Mouse (Mus musculus) liver, embryonic 11.5 days (tissue): Measurements from ENCODE around the gene Sh2d5. TPM values are rescaled to one million over a fixed set of nuclear protein-coding genes. Genes with fewer than 3 reads are reported as not detected.
A peak's percentile ranks its signal among the peaks of the same experiment; 100 is the strongest.

ENCODE experiments used
- ATAC-seq: fragments of 200-750 bp; cut with Nextera tagmentation; replicated peaks from 2 replicates; pipeline ENCODE4 v1.8.0; 2017; ENCODE audit warnings: moderate number of reproducible peaks, mild to moderate bottlenecking, moderate TSS enrichment, moderate library complexity; ENCODE audit not compliant: low FRiP score
- DNase-seq: peaks from one replicate; pipeline ENCODE4 v3.0.0-alpha.2; 2017; ENCODE audit warnings: low spot score
- H3K27ac ChIP-seq: fragments of 300-500 bp; sonication (generic); 2 replicates; pipeline ENCODE4 v1.5.1; 2014; ENCODE audit warnings: mild to moderate bottlenecking, low read depth, low read length, control low read depth
- H3K27me3 ChIP-seq: fragments of 300-500 bp; sonication (generic); replicated peaks from 2 replicates; pipeline ENCODE4 v1.6.1; 2014; ENCODE audit warnings: low read length, mixed read lengths; ENCODE audit not compliant: control insufficient read depth, insufficient read depth
- H3K36me3 ChIP-seq: fragments of 300-500 bp; sonication (generic); 2 replicates; pipeline ENCODE4 v1.6.1; 2014; ENCODE audit warnings: mild to moderate bottlenecking, low read length, moderate library complexity, mixed read lengths; ENCODE audit not compliant: control insufficient read depth, insufficient read depth
- H3K4me1 ChIP-seq: fragments of 300-500 bp; sonication (generic); replicated peaks from 2 replicates; pipeline ENCODE4 v1.6.1; 2014; ENCODE audit warnings: low read length, mixed read lengths; ENCODE audit not compliant: control insufficient read depth, insufficient read depth
- H3K4me2 ChIP-seq: fragments of 300-500 bp; sonication (generic); 2 replicates; pipeline ENCODE4 v1.6.1; 2014; ENCODE audit warnings: mild to moderate bottlenecking, control low read depth, moderate library complexity
- H3K4me3 ChIP-seq: fragments of 300-500 bp; sonication (generic); 2 replicates; pipeline ENCODE4 v1.5.1; 2014; ENCODE audit warnings: low read depth, low read length, control low read depth
- H3K9ac ChIP-seq: fragments of 300-500 bp; sonication (generic); 2 replicates; pipeline ENCODE4 v1.6.1; 2014; ENCODE audit warnings: low read depth, low read length, control low read depth
- H3K9me3 ChIP-seq: fragments of 300-500 bp; sonication (generic); 2 replicates; pipeline ENCODE4 v1.6.1; 2016; ENCODE audit warnings: low read length, inconsistent platforms, mixed read lengths; ENCODE audit not compliant: control insufficient read depth
- WGBS: fragments of 180-500 bp; shearing (Covaris S2); extraction: QIAGEN DNeasy Blood & Tissue Kit; methylation state at CpG from one replicate; pipeline ENCODE4 v1.1.7; 2014; 5-methylcytosine and 5-hydroxymethylcytosine counted together
- polyA plus RNA-seq: library from polyadenylated mRNA; unstranded; fragments of >200 nt; fragmentation: Nextera tagmentation; extraction: Ambion mirVana; gene quantifications from 2 replicates; pipeline ENCODE4 v1.2.1, GENCODE M21; 2014

The Sh2d5 gene
- polyA plus RNA-seq, 1 experiment from 2014 or later = 0.81 TPM

- 11% methylated on average over 18 of the region's 18 CpGs for WGBS
- peak overlapping the region; percentile 79 for H3K4me2 ChIP-seq
- H3K9me3 ChIP-seq = no peaks in the 10 kb centered on the region
- peak overlapping the region; percentile 73 for H3K9ac ChIP-seq
- peaks cover 12% of the 10 kb centered on the region for H3K4me1 ChIP-seq
- no peaks in the 10 kb centered on the region; the same call in 1 of the 2 replicates for H3K36me3 ChIP-seq
- H3K4me3 ChIP-seq = peak overlapping the region; percentile 87
- H3K27ac ChIP-seq = peak overlapping the region; percentile 71
- ATAC-seq (no peak), DNase-seq (no peak)
- no peaks in the 10 kb centered on the region for H3K27me3 ChIP-seq
These were observed 53.5 kb downstream of the Sh2d5 start for GRCm38 (mm10) chr4:138303742-138304141.

- Histone ChIP-seq H3K4me2 (peak within 1 kb of the TSS; percentile 79), H3K27ac (peak within 1 kb of the TSS; percentile 71), H3K9ac (peak within 1 kb of the TSS; percentile 84), H3K27me3 (no peaks in the 10 kb centered on the region), H3K4me1 (peaks cover 12% of the 10 kb centered on the region), H3K4me3 (peak within 1 kb of the TSS; percentile 87), H3K9me3 (no peaks in the 10 kb centered on the region), H3K36me3 (peaks cover 4% of the 10 kb centered on the region; the same call in 1 of the 2 replicates)
- ATAC-seq (peak; percentile 96), DNase-seq (peak; percentile 92)
- under 1% methylated on average over 64 of the region's 64 CpGs for WGBS
These were observed 54.3 kb downstream of the Sh2d5 start, which contains the start of gene Ddost for GRCm38 (mm10) chr4:138304340-138305104. Ddost (plus strand) TSS chr4:138304730.

- WGBS = 87% methylated on average over 3 of the region's 3 CpGs
- ATAC-seq (no peak), DNase-seq (no peak)
- H3K9ac ChIP-seq = no peak overlapping the region
- no peaks in the 10 kb centered on the region for H3K9me3 ChIP-seq
- H3K27ac ChIP-seq = no peak overlapping the region
- H3K4me2 ChIP-seq = no peak overlapping the region
- H3K4me1 ChIP-seq = peaks cover 12% of the 10 kb centered on the region
- H3K36me3 ChIP-seq = peaks cover 24% of the 10 kb centered on the region
- H3K4me3 ChIP-seq = no peak overlapping the region
- no peaks in the 10 kb centered on the region for H3K27me3 ChIP-seq
These were observed 56.8 kb downstream of the Sh2d5 start for GRCm38 (mm10) chr4:138307025-138307424.

GRCm38 (mm10) chr4:138307739-138308138, 57.5 kb downstream of the Sh2d5 start:
- WGBS = 86% methylated on average over 12 of the region's 12 CpGs
- ATAC-seq (no peak), DNase-seq (no peak)
- Histone ChIP-seq H3K27me3 (no peaks in the 10 kb centered on the region), H3K4me1 (peaks cover 12% of the 10 kb centered on the region), H3K4me3 (no peak overlapping the region), H3K36me3 (peaks cover 29% of the 10 kb centered on the region), H3K27ac (no peak overlapping the region), H3K9me3 (no peaks in the 10 kb centered on the region), H3K4me2 (no peak overlapping the region), H3K9ac (no peak overlapping the region)

GRCm38 (mm10) chr4:138310311-138310910, 60.2 kb downstream of the Sh2d5 start:
- ATAC-seq (no peak), DNase-seq (no peak)
- Histone ChIP-seq H3K9me3 (no peaks in the 10 kb centered on the region), H3K4me2 (no peak overlapping the region), H3K27ac (no peak overlapping the region), H3K4me3 (no peak overlapping the region), H3K27me3 (no peaks in the 10 kb centered on the region), H3K9ac (no peak overlapping the region), H3K36me3 (peaks cover 34% of the 10 kb centered on the region), H3K4me1 (peaks cover 6% of the 10 kb centered on the region)
- WGBS = 95% methylated on average over 19 of the region's 19 CpGs

Other genes with a start within 250 kb of the Sh2d5 start
- 78.3 and 80.4 TPM in 2 replicates for gene Hp1bp3, start 34.1 kb upstream of the Sh2d5 start, polyA plus RNA-seq
- gene Kif17, start within 50 bp of the Sh2d5 start, polyA plus RNA-seq = 0.34 and 0.58 TPM in 2 replicates
- 276 and 295 TPM in 2 replicates for gene Ddost, start 54.3 kb downstream of the Sh2d5 start, polyA plus RNA-seq
- 15.6 and 17.0 TPM in 2 replicates for gene Pink1, start 75.9 kb downstream of the Sh2d5 start, polyA plus RNA-seq
- 6.6 and 7.2 TPM in 2 replicates for gene Cda, start 117.6 kb downstream of the Sh2d5 start, polyA plus RNA-seq
- 0.12 and 0.21 TPM in 2 replicates for gene Fam43b, start 146.1 kb downstream of the Sh2d5 start, polyA plus RNA-seq
- 15.1 and 17.9 TPM in 2 replicates for gene Mul1, start 184.3 kb downstream of the Sh2d5 start, polyA plus RNA-seq
- 2.1 TPM in 2 replicates for gene Camk2n1, start 203.9 kb downstream of the Sh2d5 start, polyA plus RNA-seq